Mouse (Mus musculus): Measurements from ENCODE around the gene Sirt7. TPM values are rescaled to one million over a fixed set of nuclear protein-coding genes. Genes with fewer than 3 reads are reported as not detected.

Gene Sirt7
- total RNA-seq (2023) = 131 TPM

DNA sequence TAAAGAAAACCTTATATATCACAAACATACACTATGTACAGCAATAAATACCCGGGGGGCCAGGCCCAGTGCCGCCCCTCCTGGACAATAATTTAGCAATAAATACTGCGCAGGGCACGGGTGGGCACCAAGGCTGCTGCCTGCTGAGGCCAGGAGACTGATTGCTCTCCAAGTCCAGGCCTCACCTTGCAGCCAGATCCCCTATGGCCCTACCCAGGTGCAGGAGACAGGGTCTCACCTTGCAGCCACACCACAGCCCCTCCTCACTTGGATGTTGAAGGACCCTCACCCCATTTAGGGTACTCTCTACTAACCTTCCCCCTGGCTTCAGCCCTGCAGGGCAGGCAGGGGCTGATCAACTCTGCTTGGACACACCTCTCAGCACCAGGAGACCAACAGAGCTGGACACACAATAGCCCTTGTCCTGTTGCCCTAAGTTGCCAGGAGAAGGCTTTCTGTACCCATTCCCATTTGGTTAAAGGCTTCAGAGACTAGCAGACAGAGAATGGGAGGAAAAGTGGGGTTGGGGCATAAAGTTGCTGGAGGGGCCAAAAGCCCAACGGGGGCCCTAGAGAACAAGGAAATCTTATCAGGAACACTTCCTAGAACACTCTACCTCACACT lies at the start of gene Sirt7:
Gene Sirt7 (minus strand): TSS at position 89 of the 624 bp plus-strand sequence.

DNA sequence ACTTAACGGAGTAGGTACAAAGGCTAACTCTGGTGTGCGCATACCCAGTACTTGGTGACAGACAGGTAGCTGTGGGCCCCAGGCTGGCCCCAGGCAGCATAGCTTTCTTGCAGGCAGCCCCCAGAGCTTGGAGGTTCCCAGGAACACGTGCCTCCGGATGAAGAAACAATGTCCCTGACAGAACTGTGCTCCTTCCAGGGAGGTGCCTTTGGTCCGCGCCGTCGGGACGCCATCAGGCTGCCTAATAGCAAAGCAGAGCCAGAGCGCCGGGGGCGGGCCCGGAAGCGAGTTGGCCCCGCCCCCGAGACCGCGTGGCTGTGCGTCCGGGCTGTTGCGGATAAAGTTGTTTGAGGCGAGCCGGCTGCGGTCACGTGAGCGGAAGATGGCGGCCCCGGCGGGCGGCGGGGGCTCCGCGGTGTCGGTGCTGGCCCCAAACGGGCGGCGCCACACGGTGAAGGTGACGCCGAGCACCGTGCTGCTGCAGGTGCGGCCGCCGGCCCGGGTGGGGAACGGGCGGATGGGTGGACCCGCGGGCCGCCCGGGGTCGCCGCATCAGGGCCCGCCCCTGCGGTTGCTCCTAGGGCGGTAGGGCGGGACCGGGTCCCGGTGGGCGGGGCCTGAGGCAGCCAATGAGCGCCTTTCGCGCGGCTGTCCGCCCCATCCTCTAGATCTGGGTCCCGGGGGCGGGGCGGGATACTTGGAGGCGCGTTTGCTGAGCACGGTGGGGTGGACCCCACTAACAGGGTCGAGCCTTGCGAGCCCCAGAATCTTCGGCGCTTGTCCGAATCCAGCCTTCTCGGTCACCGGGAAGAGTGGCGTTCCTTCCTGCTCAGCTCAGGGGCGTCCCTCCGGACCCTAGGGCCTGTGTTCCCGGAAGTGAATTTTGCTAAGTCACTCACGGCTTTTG lies 47.9 kb upstream of the Sirt7 start, which contains the start of gene Aspscr1:
Gene Aspscr1 (plus strand): TSS at position 287 of the 907 bp plus-strand sequence.

DNA sequence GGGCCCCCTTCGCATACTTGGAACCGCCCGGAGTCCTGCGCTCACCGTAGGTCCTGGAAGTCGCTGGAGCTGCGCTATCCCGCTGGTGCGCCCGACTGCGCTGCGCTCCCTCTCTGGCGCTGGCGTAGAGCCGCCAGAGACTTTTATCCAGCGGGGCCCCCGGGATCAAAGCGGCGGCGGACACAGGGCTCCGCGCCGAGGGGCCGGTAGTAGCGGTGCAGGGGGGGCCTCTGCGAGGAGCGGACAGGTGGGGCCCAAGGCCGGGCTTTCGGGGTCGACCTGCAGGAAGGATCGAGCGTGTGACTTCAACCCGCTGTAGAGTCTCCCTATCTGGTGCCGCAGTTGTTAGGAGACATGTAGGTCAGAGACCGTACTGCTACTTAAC lies 36.0 kb upstream of the Sirt7 start, which contains the start of gene Notum:
Gene Notum (minus strand): TSS at position 100 of the 385 bp plus-strand sequence.

DNA sequence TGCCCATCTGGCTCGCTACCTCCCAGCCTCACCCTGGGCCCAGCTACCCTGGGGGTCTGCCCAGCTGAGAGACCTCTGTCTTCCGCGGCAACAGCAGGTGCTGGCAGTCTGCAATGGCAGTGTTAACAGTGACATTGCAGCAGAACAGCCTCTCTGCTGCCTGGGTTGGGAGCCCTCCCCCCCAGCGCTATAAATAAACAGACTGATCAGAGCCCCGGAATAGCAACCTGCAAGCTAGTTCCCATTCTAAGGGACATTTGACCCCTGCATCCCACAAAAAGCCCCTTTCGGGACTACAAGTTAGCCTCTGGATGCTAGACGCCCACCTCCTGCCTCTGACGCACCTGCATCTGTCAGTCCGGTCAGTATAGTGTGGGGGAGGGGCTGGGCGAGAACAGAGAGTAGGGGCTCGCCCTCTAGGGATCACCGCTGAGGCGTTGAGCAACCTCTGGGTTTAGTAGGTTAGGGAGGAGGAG lies 23.0 kb upstream of the Sirt7 start, which contains the start of gene Myadml2:
Gene Myadml2 (minus strand): TSS at position 158 of the 476 bp plus-strand sequence.

DNA sequence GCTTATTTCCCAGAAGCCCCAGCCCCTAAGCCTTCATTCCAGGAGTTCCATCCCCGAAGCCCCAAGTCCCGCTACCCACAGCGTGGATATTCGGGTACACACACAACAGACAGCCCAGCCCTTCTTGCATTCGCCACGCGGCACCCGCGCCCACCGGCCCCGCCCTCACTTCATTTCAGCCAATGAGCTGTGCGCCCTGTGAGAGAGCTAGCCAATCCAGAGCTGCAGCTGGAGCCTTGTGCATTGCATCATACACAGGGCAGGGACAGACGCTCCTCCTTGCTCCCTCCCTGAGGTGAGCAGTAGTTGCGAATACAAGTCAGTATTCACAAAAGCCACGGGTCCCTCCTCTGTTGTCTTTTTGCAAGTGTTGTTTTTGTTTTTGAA lies 18.6 kb upstream of the Sirt7 start, which contains the start of gene Pycr1:
Gene Pycr1 (minus strand): TSS at position 169 of the 387 bp plus-strand sequence.

DNA sequence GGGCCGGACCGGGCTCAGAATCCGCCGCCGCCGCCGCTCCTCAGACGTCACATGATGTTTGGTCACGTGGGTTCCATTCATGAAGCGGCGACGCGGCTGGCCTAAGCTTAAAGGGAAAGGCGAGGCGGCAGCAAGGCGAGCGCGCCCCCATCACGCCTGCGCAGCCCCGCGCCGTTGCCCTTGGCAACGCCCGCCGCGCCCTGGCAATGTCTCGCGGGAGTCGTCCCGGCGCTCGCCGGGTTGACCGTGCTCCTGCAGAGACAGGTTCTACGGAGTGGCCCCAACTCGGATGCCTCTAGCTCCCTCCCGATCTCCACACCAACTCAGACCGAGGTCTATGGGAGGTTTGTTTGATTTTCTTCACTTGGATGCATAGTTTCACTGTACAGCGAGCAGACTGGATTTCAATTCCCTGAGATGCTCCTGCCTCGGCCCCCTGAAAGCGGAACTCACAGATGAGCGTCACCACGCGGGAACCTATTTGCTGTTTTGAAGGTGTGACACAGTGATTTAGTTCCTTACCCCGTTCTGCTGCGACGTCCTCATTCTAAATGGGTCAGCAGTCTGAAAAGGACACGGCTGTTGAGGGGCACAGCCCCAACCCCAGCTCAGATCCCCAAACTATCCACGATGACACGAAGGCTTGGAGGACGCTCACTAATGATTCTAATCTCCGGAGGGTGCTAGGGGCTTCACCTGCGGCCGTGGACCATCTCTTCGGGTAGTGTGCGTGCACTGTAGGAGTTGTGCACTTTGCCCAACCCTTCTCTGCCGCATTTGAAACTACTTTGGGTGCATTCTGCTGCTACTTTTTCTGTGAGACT lies 8.7 kb upstream of the Sirt7 start, which contains the start of gene Mafg:
Gene Mafg (minus strand): TSS at position 81 of the 824 bp plus-strand sequence.

DNA sequence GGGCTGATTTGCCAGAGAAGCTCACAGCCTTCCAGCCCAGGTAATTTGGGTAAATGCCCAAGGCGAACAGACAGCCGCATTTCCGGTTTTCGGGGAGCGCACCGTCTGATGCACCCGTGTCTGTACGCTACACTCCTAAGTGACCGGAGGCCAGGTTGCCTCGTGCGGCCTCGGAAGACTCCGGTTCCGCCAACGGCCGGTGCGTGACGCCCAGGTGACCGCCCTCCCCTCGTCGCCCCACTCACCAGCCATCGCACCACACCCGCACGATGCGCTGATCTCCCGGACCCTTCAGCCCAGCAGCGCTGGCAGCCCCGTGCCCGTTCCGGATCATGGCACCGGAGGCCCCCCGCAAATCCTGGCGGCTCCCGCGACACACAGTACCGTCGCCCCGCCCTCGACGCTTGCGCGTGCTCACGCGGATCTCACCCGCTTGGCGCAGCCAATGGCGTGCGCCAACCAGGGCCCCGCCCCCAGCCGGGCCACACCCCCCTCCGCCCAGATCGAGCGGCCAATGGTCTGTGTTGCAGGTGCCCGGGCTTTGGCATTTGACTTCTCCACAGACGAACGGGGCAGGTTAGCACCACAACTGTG lies 7.4 kb downstream of the Sirt7 start, which contains the start of gene Pcyt2:
Gene Pcyt2 (minus strand): TSS at position 418 of the 594 bp plus-strand sequence.

DNA sequence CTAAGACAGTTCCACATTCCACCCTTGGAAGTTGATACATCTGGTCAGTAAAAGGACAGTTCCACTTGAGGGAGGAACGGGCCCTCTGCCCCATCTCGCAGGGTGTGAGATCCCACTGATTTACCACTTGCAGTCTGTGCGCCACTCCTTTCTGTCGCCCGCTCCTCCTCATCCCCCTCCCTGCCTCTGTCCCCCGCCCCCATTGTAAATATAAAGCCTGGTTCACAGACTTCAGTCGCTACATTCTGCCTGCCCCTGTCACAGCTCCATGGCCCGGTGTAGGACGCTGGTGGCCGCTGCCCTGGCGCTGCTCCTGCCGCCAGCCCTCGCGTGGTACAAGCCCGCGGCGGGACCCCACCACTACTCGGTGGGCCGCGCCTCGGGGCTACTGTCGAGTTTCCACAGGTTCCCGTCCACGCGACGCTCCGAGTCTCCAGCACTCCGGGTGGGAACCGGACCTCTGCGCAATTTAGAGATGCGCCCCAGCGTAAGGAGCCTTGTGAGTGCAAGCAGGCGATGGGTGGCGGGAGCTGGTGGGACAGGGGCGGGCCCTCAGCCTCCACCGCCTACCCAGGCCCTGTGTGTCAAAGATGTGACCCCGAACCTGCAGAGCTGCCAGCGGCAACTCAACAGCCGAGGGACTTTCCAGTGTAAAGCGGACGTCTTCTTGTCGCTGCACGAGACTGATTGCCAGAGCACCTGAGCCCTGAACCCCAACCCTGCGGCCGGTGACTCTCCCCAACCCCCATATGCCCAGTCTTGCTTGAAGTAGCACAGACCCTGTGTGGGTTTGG lies 16.6 kb downstream of the Sirt7 start, which contains the start of gene Npb:
Gene Npb (plus strand): TSS at position 237 of the 794 bp plus-strand sequence.

DNA sequence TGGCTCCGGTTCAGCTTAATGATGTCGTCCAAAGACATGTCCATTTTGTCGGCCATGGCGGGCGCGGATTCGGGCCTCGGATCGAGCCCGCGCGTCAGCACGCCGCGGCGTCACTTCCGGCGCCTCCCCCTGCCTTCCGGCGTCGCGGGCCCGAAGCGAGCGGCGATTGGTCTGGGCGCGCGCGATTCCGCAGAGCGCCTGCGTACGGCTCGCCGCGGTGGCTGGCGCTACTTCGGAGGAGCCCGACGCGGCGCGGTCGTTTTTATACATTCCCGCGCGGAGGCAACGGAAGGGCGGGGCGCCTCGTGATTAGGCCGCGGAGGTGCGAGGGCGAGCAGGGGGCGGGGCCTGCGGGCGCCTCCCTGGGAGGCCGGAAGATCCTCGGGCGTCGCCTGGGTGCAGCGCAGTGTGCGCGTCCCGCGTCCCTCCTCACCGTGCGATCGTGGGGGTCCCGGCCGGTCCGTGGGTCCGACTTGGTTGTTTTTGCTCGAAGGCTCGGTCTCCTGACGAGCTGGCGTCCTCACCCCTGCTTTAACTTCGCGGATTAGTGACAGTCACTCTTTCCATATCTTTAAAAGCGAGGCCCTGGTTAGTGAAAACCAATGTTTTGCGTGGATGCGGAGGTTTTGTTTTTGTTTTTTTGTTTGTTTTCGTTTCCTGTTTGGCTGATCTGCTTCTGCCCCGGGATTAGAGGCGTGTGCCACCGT lies 26.6 kb downstream of the Sirt7 start, which contains the start of the genes Alyref and Anapc11:
Gene Alyref (minus strand): TSS at position 83 of the 707 bp plus-strand sequence.
Gene Anapc11 (plus strand): TSS at position 139 of the 707 bp plus-strand sequence.

DNA sequence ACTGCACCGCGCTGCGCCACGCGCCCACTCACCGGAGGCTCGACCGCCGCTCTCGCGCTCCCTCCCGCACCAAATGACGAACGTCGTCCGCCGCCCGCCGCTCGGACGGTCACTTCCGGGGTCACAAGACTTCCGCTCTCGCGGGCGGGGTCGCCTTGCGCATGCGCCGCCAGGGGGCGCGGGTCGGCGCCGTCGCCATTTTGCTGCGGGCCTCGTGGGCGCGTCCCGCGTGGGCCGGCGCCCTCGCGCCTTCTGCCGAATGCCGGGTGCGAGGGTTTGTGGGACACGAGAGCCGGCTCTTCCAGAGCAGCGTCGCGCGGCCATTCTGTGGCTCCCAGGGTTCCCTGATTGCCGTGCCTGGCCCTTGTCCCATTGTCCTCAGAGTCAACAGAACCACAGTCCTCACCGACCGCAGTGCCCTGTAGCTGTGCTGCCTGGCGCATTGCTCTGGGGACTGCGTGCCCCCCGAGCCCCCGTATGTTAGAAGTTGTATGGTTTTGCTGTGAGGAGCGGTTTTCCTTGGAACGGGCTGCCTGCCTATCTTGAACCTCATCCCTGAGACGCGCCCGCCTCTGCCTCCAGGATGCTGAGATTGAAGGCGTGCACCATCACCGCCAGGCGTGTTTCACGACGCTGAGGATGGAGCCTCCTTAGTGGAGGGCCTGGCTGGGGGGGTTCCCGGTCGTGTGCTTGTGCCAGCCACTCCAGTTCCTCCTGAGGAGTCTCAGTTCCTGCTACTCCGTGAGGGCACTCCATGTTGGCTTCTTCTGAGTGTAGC lies 43.4 kb downstream of the Sirt7 start, which contains the start of gene Arhgdia:
Gene Arhgdia (minus strand): TSS at position 135 of the 778 bp plus-strand sequence.

DNA sequence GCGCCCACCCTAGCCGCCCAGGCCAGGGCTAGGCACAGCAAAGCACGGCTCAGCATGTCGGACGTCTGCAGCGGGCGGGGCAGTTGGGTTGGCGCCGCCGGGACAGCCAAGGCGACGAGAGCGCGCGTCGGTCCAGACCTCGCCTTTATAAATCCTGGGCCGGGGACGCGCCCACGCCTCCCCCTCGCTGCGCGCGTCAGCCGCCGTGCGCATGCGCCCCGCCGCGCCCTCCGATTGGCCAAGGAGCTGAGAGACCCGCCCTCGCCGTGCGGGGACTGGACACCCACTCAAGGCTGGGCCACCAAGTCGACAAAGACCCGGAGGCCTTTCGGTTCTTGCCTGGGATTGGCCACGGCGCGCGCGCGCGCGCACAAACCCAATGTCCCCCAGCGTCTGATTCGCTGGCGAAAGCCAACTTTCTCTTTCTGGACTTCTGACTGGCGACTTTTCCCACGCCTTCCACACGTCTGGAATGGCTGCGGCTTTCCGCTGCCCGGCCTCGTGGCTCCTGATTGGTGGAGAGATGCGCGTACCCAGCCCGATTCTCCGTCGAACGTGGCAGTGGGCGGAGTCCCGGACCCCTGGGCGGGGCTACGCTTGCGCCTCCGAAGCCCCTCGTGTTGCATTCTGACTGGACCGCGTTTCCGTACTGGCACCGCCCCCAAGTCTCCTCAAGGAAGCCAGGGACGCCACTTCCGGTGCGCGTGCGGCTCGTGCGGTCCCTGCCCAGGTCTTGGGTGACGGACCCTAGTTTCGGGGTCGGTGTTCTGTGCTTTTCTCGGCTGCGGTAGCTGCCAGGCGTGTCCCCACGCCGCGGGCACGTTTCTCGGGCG lies 52.1 kb downstream of the Sirt7 start, which contains the start of gene P4hb:
Gene P4hb (minus strand): TSS at position 502 of the 833 bp plus-strand sequence.

Other genes starting within 250 kb of the Sirt7 start
- 28.0 TPM for gene Faap100, start 246.5 kb downstream of the Sirt7 start, total RNA-seq (2023)
- gene Nploc4, start 187.5 kb downstream of the Sirt7 start, total RNA-seq (2023) = 55.1 TPM
- gene Tspan10, start 182.6 kb downstream of the Sirt7 start, total RNA-seq (2023) = 46.6 TPM
- 0.80 TPM for gene Pde6g, start 171.7 kb downstream of the Sirt7 start, total RNA-seq (2023)
- gene Oxld1, start 167.2 kb downstream of the Sirt7 start, total RNA-seq (2023) = 7.1 TPM
- 32.2 TPM for gene Ccdc137, start 167.1 kb downstream of the Sirt7 start, total RNA-seq (2023)
- gene Arl16, start 157.6 kb downstream of the Sirt7 start, total RNA-seq (2023) = 13.4 TPM
- gene Mrpl12, start 140.6 kb downstream of the Sirt7 start, total RNA-seq (2023) = 28.5 TPM
- gene Slc25a10, start 133.4 kb downstream of the Sirt7 start, total RNA-seq (2023) = 9.7 TPM
- not detected for gene Gcgr, start 94.5 kb downstream of the Sirt7 start, total RNA-seq (2023)
- gene Mcrip1, start 75.5 kb downstream of the Sirt7 start, total RNA-seq (2023) = 36.1 TPM
- gene Ppp1r27, start 74.1 kb downstream of the Sirt7 start, total RNA-seq (2023) = not detected
- 123 TPM for gene P4hb, start 52.0 kb downstream of the Sirt7 start, total RNA-seq (2023)
- 404 TPM for gene Arhgdia, start 43.6 kb downstream of the Sirt7 start, total RNA-seq (2023)
- gene Alyref, start 26.9 kb downstream of the Sirt7 start, total RNA-seq (2023) = 109 TPM
- 71.8 TPM for gene Anapc11, start 26.8 kb downstream of the Sirt7 start, total RNA-seq (2023)
- 3.8 TPM for gene Npb, start 16.8 kb downstream of the Sirt7 start, total RNA-seq (2023)
- 153 TPM for gene Pcyt2, start 7.3 kb downstream of the Sirt7 start, total RNA-seq (2023)
- gene Mafg, start 8.4 kb upstream of the Sirt7 start, total RNA-seq (2023) = 39.8 TPM
- gene Pycr1, start 18.5 kb upstream of the Sirt7 start, total RNA-seq (2023) = 1.2 TPM
- gene Myadml2, start 22.9 kb upstream of the Sirt7 start, total RNA-seq (2023) = not detected
- not detected for gene Notum, start 35.9 kb upstream of the Sirt7 start, total RNA-seq (2023)
- 126 TPM for gene Aspscr1, start 47.7 kb upstream of the Sirt7 start, total RNA-seq (2023)
- 37.5 TPM for gene Cenpx, start 88.5 kb upstream of the Sirt7 start, total RNA-seq (2023)
- 33.3 TPM for gene Lrrc45, start 88.7 kb upstream of the Sirt7 start, total RNA-seq (2023)
- gene Rac3, start 96.2 kb upstream of the Sirt7 start, total RNA-seq (2023) = 1.1 TPM
- 0.65 TPM for gene Dcxr, start 102.0 kb upstream of the Sirt7 start, total RNA-seq (2023)
- gene Cbr2, start 106.9 kb upstream of the Sirt7 start, total RNA-seq (2023) = not detected
- 30.9 TPM for gene Hmga1b, start 137.6 kb upstream of the Sirt7 start, total RNA-seq (2023)
- 12.4 TPM for gene Rfng, start 159.0 kb upstream of the Sirt7 start, total RNA-seq (2023)
- 64.3 TPM for gene Gps1, start 159.0 kb upstream of the Sirt7 start, total RNA-seq (2023)
- 61.8 TPM for gene Dus1l, start 171.2 kb upstream of the Sirt7 start, total RNA-seq (2023)
- 160 TPM for gene Fasn, start 199.3 kb upstream of the Sirt7 start, total RNA-seq (2023)